Mouse (Mus musculus) CD4-positive, CD25-positive, alpha-beta regulatory T cell (primary cell): Measurements from ENCODE around the gene Gm30737. TPM values are rescaled to one million over a fixed set of nuclear protein-coding genes. Genes with fewer than 3 reads are reported as not detected.

ENCODE experiments used
- polyA plus RNA-seq: library from polyadenylated mRNA; unstranded; fragments of 100-300 nt; shearing (Covaris generic); gene quantifications from one replicate; pipeline ENCODE4 v1.2.1, GENCODE M21; 2017

Gm30737 gene
- not detected for polyA plus RNA-seq

GRCm38 (mm10) chrY:14400410-14400809 is at the start of gene Gm30737:
Gm30737 (plus strand) TSS chrY:14400710.

